Mouse (Mus musculus) gastrocnemius, postnatal 14 days (tissue): ENCODE results near the gene Fcf1. TPM values are rescaled to one million over a fixed set of nuclear protein-coding genes. Genes with fewer than 3 reads are reported as not detected.

Experiments
- DNase-seq: peaks from one replicate; pipeline ENCODE4 v3.0.0; 2021; ENCODE audit warnings: mixed read lengths
- intact Hi-C: fragments of 180-260 bp; cut with DNase I; formaldehyde crosslinking; loops from one replicate; pipeline ENCODE4 v1.15.1; 2025; ENCODE audit warnings: low total_unique reads
- total RNA-seq, 2 experiments: library from RNA; stranded (reverse); gene quantifications; 2 replicates each; pipeline ENCODE4 v1.2.3; 2021

Gene Fcf1
- total RNA-seq, 2 experiments from 2014 or later = 25.2 to 25.3 TPM

- DNase-seq = no peak
- intact Hi-C loops = no loop called here
Measured at GRCm38 (mm10) chr12:84956317-84956716, 14.4 kb upstream of the Fcf1 start.

- intact Hi-C loops = no loop called here
- DNase-seq = no peak
Measured at GRCm38 (mm10) chr12:84958794-84959356, 11.8 kb upstream of the Fcf1 start.

- intact Hi-C loops = no loop called here
Measured at GRCm38 (mm10) chr12:84962606-84963005, 8.1 kb upstream of the Fcf1 start.

GRCm38 (mm10) chr12:84968831-84969655 is 1.7 kb upstream of the Fcf1 start:
- intact Hi-C loops = no loop called here
- no peak for DNase-seq

More at GRCm38 (mm10) chr12:84962606-84963005, 8.1 kb upstream of the Fcf1 start:
- DNase-seq = no peak

GRCm38 (mm10) chr12:84969656-84970427 is 855 bp upstream of the Fcf1 start:
- intact Hi-C loops = no loop called here
- DNase-seq = no peak

GRCm38 (mm10) chr12:84979264-84979862 is 8.7 kb downstream of the Fcf1 start:
- intact Hi-C loops = no loop called here
- no peak for DNase-seq

- intact Hi-C loops = no loop called here
- DNase-seq = no peak
Measured at GRCm38 (mm10) chr12:84989456-84989855, 18.8 kb downstream of the Fcf1 start.

GRCm38 (mm10) chr12:84995112-84995761 is 24.5 kb downstream of the Fcf1 start:
- DNase-seq = no peak
- intact Hi-C loops = no loop called here

- peak; percentile 97 for DNase-seq
- intact Hi-C loops = no loop called here
Measured at GRCm38 (mm10) chr12:84996083-84996496, 25.4 kb downstream of the Fcf1 start, which contains the start of gene Ylpm1. Gene Ylpm1, plus strand, starts transcription at chr12:84996321.

GRCm38 (mm10) chr12:84996501-84997398 is 26.1 kb downstream of the Fcf1 start:
- intact Hi-C loops = no loop called here
- DNase-seq = peak; percentile 51

GRCm38 (mm10) chr12:84999053-84999452 is 28.4 kb downstream of the Fcf1 start:
- intact Hi-C loops = no loop called here
- DNase-seq = no peak

- no peak for DNase-seq
- intact Hi-C loops = no loop called here
Measured at GRCm38 (mm10) chr12:85006206-85006605, 35.5 kb downstream of the Fcf1 start.

- intact Hi-C loops = no loop called here
- DNase-seq = no peak
Measured at GRCm38 (mm10) chr12:85007021-85007420, 36.3 kb downstream of the Fcf1 start.

- no peak for DNase-seq
Measured at GRCm38 (mm10) chr12:85009776-85010175, 39.1 kb downstream of the Fcf1 start.

GRCm38 (mm10) chr12:85010541-85010940 is 39.8 kb downstream of the Fcf1 start:
- no peak for DNase-seq
- intact Hi-C loops = no loop called here

More at GRCm38 (mm10) chr12:85009776-85010175, 39.1 kb downstream of the Fcf1 start:
- intact Hi-C loops = loop anchor here (2.0 kb wide), 1 partner anchor 37 kb away; no protein-coding TSS in a partner anchor

- DNase-seq = no peak
- intact Hi-C loops = no loop called here
Measured at GRCm38 (mm10) chr12:85012185-85012584, 41.5 kb downstream of the Fcf1 start.

GRCm38 (mm10) chr12:85022071-85022470 is 51.4 kb downstream of the Fcf1 start:
- intact Hi-C loops = loop anchor here (10.0 kb wide), 1 partner anchor 87 kb away; no protein-coding TSS in a partner anchor
- no peak for DNase-seq

GRCm38 (mm10) chr12:85032710-85033109 is 62.0 kb downstream of the Fcf1 start:
- intact Hi-C loops = no loop called here
- no peak for DNase-seq
